Mouse (Mus musculus) kidney, adult 2 months (tissue): ENCODE results near the gene Tgfbi. TPM values are rescaled to one million over a fixed set of nuclear protein-coding genes. Genes with fewer than 3 reads are reported as not detected.
A peak's percentile ranks its signal among the peaks of the same experiment; 100 is the strongest.

Experiments used
- DNase-seq: peaks from one replicate; pipeline ENCODE4 v3.0.0; 2021
- H3K27ac ChIP-seq: fragments of 200-500 bp; 2 replicates; pipeline ENCODE4 v1.5.1; 2012; ENCODE audit warnings: low read depth, low read length, control low read depth, inconsistent platforms; ENCODE audit not compliant: insufficient read depth
- H3K27me3 ChIP-seq: fragments of 200-500 bp; replicated peaks from 2 replicates; pipeline ENCODE4 v1.6.1; 2012; ENCODE audit warnings: mild to moderate bottlenecking, moderate library complexity, low read length, inconsistent platforms; ENCODE audit not compliant: control insufficient read depth, insufficient read depth
- H3K36me3 ChIP-seq: fragments of 200-500 bp; 2 replicates; pipeline ENCODE4 v1.6.1; 2012; ENCODE audit warnings: mild to moderate bottlenecking, moderate library complexity, low read length, inconsistent platforms; ENCODE audit not compliant: control insufficient read depth, insufficient read depth
- H3K4me1 ChIP-seq: fragments of 200-500 bp; 2 replicates; pipeline ENCODE4 v1.6.1; 2011; ENCODE audit warnings: low read length; ENCODE audit not compliant: control insufficient read depth, insufficient read depth
- H3K4me3 ChIP-seq: fragments of 200-500 bp; 2 replicates; pipeline ENCODE4 v1.5.1; 2011; ENCODE audit warnings: mild to moderate bottlenecking, low read depth, low read length, control low read depth; ENCODE audit not compliant: insufficient read depth
- CTCF ChIP-seq: fragments of 200-500 bp; conservative IDR thresholded peaks from 2 replicates; pipeline ENCODE4 v1.5.1; 2011; ENCODE audit warnings: low read depth, mild to moderate bottlenecking, control low read depth, low read length, moderate library complexity, mixed read lengths; ENCODE audit not compliant: insufficient read depth, insufficient read length
- POLR2A ChIP-seq: fragments of 200-500 bp; IDR thresholded peaks from one replicate; pipeline ENCODE4 v1.6.1; 2011; ENCODE audit warnings: low read depth, low read length, control low read depth
- WGBS: fragments of 180-500 bp; shearing (Covaris S2); methylation state at CpG from one replicate; pipeline ENCODE4 v1.1.7; 2018; 5-methylcytosine and 5-hydroxymethylcytosine counted together
- polyA plus RNA-seq: library from polyadenylated mRNA; depleted of rRNA; stranded (reverse); fragments of >200 nt; gene quantifications from 2 replicates; pipeline ENCODE4 v1.2.3, GENCODE M21; 2012

Gene Tgfbi
- polyA plus RNA-seq, 1 experiment = 18.8 TPM

GRCm38 (mm10) chr13:56650020-56650419, 40.7 kb downstream of the Tgfbi start:
- 86% methylated on average over 2 of the region's 2 CpGs for WGBS
- DNase-seq = no peak
- TF ChIP-seq CTCF = no peak
- Histone ChIP-seq H3K27me3 (no peaks in the 10 kb centered on the region), H3K4me1 (peaks cover 7% of the 10 kb centered on the region; the same call in 1 of the 2 replicates), H3K4me3 (no peak overlapping the region), H3K27ac (no peak overlapping the region), H3K36me3 (no peaks in the 10 kb centered on the region)

GRCm38 (mm10) chr13:56652381-56652780, 43.1 kb downstream of the Tgfbi start:
- no peak for TF ChIP-seq CTCF
- TF ChIP-seq POLR2A = no peak
- peak overlapping the region; percentile 26; the same call in 1 of the 2 replicates for H3K27ac ChIP-seq
- WGBS = 41% methylated on average over 8 of the region's 8 CpGs
- no peaks in the 10 kb centered on the region for H3K27me3 ChIP-seq
- H3K36me3 ChIP-seq = no peaks in the 10 kb centered on the region
- H3K4me1 ChIP-seq = peaks cover 5% of the 10 kb centered on the region; the same call in 1 of the 2 replicates
- peak; percentile 48 for DNase-seq
- no peak overlapping the region for H3K4me3 ChIP-seq

- Histone ChIP-seq H3K27me3 (no peaks in the 10 kb centered on the region), H3K4me1 (no peaks in the 10 kb centered on the region; the same call in 1 of the 2 replicates), H3K36me3 (no peaks in the 10 kb centered on the region), H3K27ac (no peak overlapping the region), H3K4me3 (no peak overlapping the region)
- WGBS = 69% methylated on average over 5 of the region's 5 CpGs
- no peak for TF ChIP-seq CTCF
- no peak for TF ChIP-seq POLR2A
- peak; percentile 29 for DNase-seq
These were observed 44.9 kb downstream of the Tgfbi start for GRCm38 (mm10) chr13:56654176-56654575.

GRCm38 (mm10) chr13:56657946-56658512, 48.7 kb downstream of the Tgfbi start:
- no peak overlapping the region for H3K4me3 ChIP-seq
- H3K27ac ChIP-seq = no peak overlapping the region
- WGBS = 29% methylated on average over 7 of the region's 7 CpGs
- peak; percentile 80 for DNase-seq
- peak; percentile 79 for TF ChIP-seq CTCF
- no peak for TF ChIP-seq POLR2A
- H3K36me3 ChIP-seq = no peaks in the 10 kb centered on the region
- no peaks in the 10 kb centered on the region for H3K27me3 ChIP-seq
- H3K4me1 ChIP-seq = no peaks in the 10 kb centered on the region; the same call in 1 of the 2 replicates

- TF ChIP-seq POLR2A = no peak
- TF ChIP-seq CTCF = no peak
- Histone ChIP-seq H3K27ac (no peak overlapping the region), H3K27me3 (no peaks in the 10 kb centered on the region), H3K4me3 (no peak overlapping the region), H3K36me3 (no peaks in the 10 kb centered on the region), H3K4me1 (no peaks in the 10 kb centered on the region; the same call in 1 of the 2 replicates)
- WGBS = 61% methylated on average over 6 of the region's 6 CpGs
- DNase-seq = no peak
These were observed 49.6 kb downstream of the Tgfbi start for GRCm38 (mm10) chr13:56658931-56659330.

GRCm38 (mm10) chr13:56661914-56662621, 52.7 kb downstream of the Tgfbi start:
- Histone ChIP-seq H3K36me3 (no peaks in the 10 kb centered on the region), H3K27ac (peak overlapping the region; percentile 37), H3K27me3 (no peaks in the 10 kb centered on the region), H3K4me3 (no peak overlapping the region), H3K4me1 (no peaks in the 10 kb centered on the region; the same call in 1 of the 2 replicates)
- peak; percentile 43 for DNase-seq
- WGBS = 56% methylated on average over 7 of the region's 7 CpGs
- TF ChIP-seq POLR2A (no peak), CTCF (no peak)

GRCm38 (mm10) chr13:56664256-56665170, 55.2 kb downstream of the Tgfbi start:
- no peak for TF ChIP-seq POLR2A
- TF ChIP-seq CTCF = no peak
- no peak for DNase-seq
- H3K4me1 ChIP-seq = no peaks in the 10 kb centered on the region
- no peaks in the 10 kb centered on the region for H3K27me3 ChIP-seq
- no peaks in the 10 kb centered on the region for H3K36me3 ChIP-seq
- 69% methylated on average over 17 of the region's 17 CpGs for WGBS
- H3K4me3 ChIP-seq = no peak overlapping the region
- H3K27ac ChIP-seq = no peak overlapping the region; the same call in 1 of the 2 replicates
